8 mouse cellular contexts compared by ENCODE assay signal in genomic region chr3:37639690-37640089, GRCm38 (mm10). TPM values are rescaled to one million over a fixed set of nuclear protein-coding genes. Genes with fewer than 3 reads are reported as not detected.
DNase-seq lines count a peak whose midpoint lies in the region; ATAC-seq and TF ChIP-seq lines count a peak whose summit lies in the region.

TSS of gene Spry1 (plus strand) at chr3:37639947.

- TF ChIP-seq POLR2A in thymus, adult 2 months (IDR thresholded peaks at IDR 0.05; ENCODE audit: control insufficient read depth, extremely low read depth, insufficient read depth, low read length, poor library complexity), result 0 out of 2 replicates have a peak, but pooled peaks have one; percentile 29

- peak within 1 kb of the TSS; percentile 67 for H3K27ac ChIP-seq in hindbrain, embryonic 11.5 days (ENCODE audit: low read depth, low read length)
- H3K27ac ChIP-seq in lung, embryonic 16.5 days (ENCODE audit: low read length), result peak within 1 kb of the TSS; percentile 95
- H3K27ac ChIP-seq in thymus, adult 2 months (ENCODE audit: control insufficient read depth, insufficient read depth, low read length), result no peak within 1 kb of the TSS

- no peaks in the 10 kb centered on the region for H3K9me3 ChIP-seq in hindbrain, embryonic 11.5 days (ENCODE audit: control insufficient read depth, low read length)
- H3K9me3 ChIP-seq in lung, embryonic 16.5 days (ENCODE audit: control insufficient read depth, low read length), result no peaks in the 10 kb centered on the region

- in situ Hi-C loops in Patski (cut with MboI; ENCODE audit: low pct_unique_long_range_greater_than_20kb), result loop anchor here (5.0 to 25.0 kb wide), 2 partner anchors 162 to 298 kb away; no protein-coding TSS in a partner anchor

- under 1% methylated on average over 38 of the region's 38 CpGs for WGBS in hindbrain, embryonic 11.5 days
- WGBS in lung, embryonic 16.5 days, result 0% methylated on average over 38 of the region's 38 CpGs
- under 1% methylated on average over 38 of the region's 38 CpGs for WGBS in thymus, adult 2 months

- CTCF ChIA-PET in Patski (lab: Charles Lee), result interaction anchor here (1.2 kb wide), 2 partner anchors 19 to 140 kb away, joined by 3 to 4 read pairs; no protein-coding TSS in a partner anchor

- H3K27me3 ChIP-seq in Patski, result no peaks in the 10 kb centered on the region
- no peaks in the 10 kb centered on the region; the same call in 1 of the 2 replicates for H3K27me3 ChIP-seq in hindbrain, embryonic 11.5 days (ENCODE audit: control insufficient read depth, insufficient read depth, low read length)
- no peaks in the 10 kb centered on the region for H3K27me3 ChIP-seq in lung, embryonic 16.5 days (ENCODE audit: control insufficient read depth, insufficient read depth, low read depth, low read length)
- H3K27me3 ChIP-seq in thymus, adult 2 months (ENCODE audit: control insufficient read depth, insufficient read depth, low read length), result no peaks in the 10 kb centered on the region

- H3K36me3 ChIP-seq in hindbrain, embryonic 11.5 days (ENCODE audit: control insufficient read depth, insufficient read depth, low read length), result no peaks in the 10 kb centered on the region
- H3K36me3 ChIP-seq in lung, embryonic 16.5 days (ENCODE audit: control insufficient read depth, insufficient read depth, low read length), result peaks cover 17% of the 10 kb centered on the region
- no peaks in the 10 kb centered on the region for H3K36me3 ChIP-seq in thymus, adult 2 months (ENCODE audit: control insufficient read depth, insufficient read depth, low read length)

- no peak for TF ChIP-seq CTCF in Patski (IDR thresholded peaks at IDR 0.05)
- TF ChIP-seq CTCF in thymus, adult 2 months (IDR thresholded peaks at IDR 0.05; ENCODE audit: borderline replicate concordance, control insufficient read depth, extremely low read depth, insufficient read depth, low read length, poor library complexity), result no peak

- H3K4me3 ChIP-seq in hindbrain, embryonic 11.5 days (ENCODE audit: low read depth, low read length), result peak within 1 kb of the TSS; percentile 72
- peak within 1 kb of the TSS; percentile 95 for H3K4me3 ChIP-seq in lung, embryonic 16.5 days (ENCODE audit: low read length)
- H3K4me3 ChIP-seq in thymus, adult 2 months (ENCODE audit: control insufficient read depth, insufficient read depth, low read length), result peak within 1 kb of the TSS; percentile 68

- POLR2A ChIA-PET in Patski (lab: Charles Lee), result interaction anchor here (0.6 to 3.0 kb wide), 12 partner anchors 61 to 490 kb away, joined by 3 to 27 read pairs (median 4); partner anchors contain the start of gene Gm5148

- peak; percentile 81 for DNase-seq in Patski (ENCODE audit: low read depth, low spot score)
- DNase-seq in cerebellum, postnatal 10 days, result peak; percentile 97 to 98
- DNase-seq in frontal cortex, postnatal 10 days (ENCODE audit: low spot score in 2 of 2), result peak; percentile 84 to 93
- peak; percentile 98 for DNase-seq in hindbrain, embryonic 11.5 days (ENCODE audit: low spot score)
- DNase-seq in layer of hippocampus, adult 9-11 months, result peak; percentile 94
- peak; percentile 72 for DNase-seq in ovary, adult 18-20 months (ENCODE audit: low spot score)
- DNase-seq in thymus, adult 2 months, result peak; percentile 98

- no peaks in the 10 kb centered on the region for H3K4me1 ChIP-seq in hindbrain, embryonic 11.5 days (replicated peaks; ENCODE audit: control insufficient read depth, insufficient read depth, low read length)
- peaks cover 29% of the 10 kb centered on the region for H3K4me1 ChIP-seq in lung, embryonic 16.5 days (replicated peaks; ENCODE audit: control insufficient read depth, insufficient read depth, low read length)
- no peaks in the 10 kb centered on the region for H3K4me1 ChIP-seq in thymus, adult 2 months (replicated peaks; ENCODE audit: control insufficient read depth, insufficient read depth, low read length)

- peak within 1 kb of the TSS; percentile 73 for H3K9ac ChIP-seq in hindbrain, embryonic 11.5 days (ENCODE audit: low read depth, low read length)
- H3K9ac ChIP-seq in lung, embryonic 16.5 days (ENCODE audit: low read length), result peak within 1 kb of the TSS; percentile 97

- peak within 1 kb of the TSS; percentile 87 for H3K4me2 ChIP-seq in hindbrain, embryonic 11.5 days (replicated peaks; ENCODE audit: low read depth, low read length)
- peak within 1 kb of the TSS; percentile 75 for H3K4me2 ChIP-seq in lung, embryonic 16.5 days (ENCODE audit: low read depth, low read length)

- peak; percentile 42 for ATAC-seq in Patski
- ATAC-seq in hindbrain, embryonic 11.5 days (ENCODE audit: low FRiP score), result peak; percentile 90
- peak; percentile 89 for ATAC-seq in lung, embryonic 16.5 days (ENCODE audit: low read depth)

RNA-seq across cellular contexts. Expression of gene Spry1, which starts in this region (rescaled TPM):
- polyA plus RNA-seq in Patski (2021), result 170 TPM
- polyA plus RNA-seq in hindbrain, embryonic 11.5 days (2014; fragmentation: Nextera tagmentation; extraction: Ambion mirVana), result 5.8 and 8.0 TPM in 2 replicates
- polyA plus RNA-seq in lung, embryonic 16.5 days (2015; fragmentation: Nextera tagmentation; extraction: Ambion mirVana), result 17.9 and 18.9 TPM in 2 replicates
- 10.0 and 12.7 TPM in 2 replicates for polyA plus RNA-seq in thymus, adult 2 months (2012; rRNA removed)
